Mouse (Mus musculus) ES-Bruce4 (cell line): ENCODE measurements around the gene Emx1.

Experiments
- CTCF ChIP-seq: IDR thresholded peaks from one replicate; pipeline ENCODE4 v1.8.1; 2011; ENCODE audit warnings: low read depth, low read length
- POLR2A ChIP-seq: IDR thresholded peaks from one replicate; pipeline ENCODE4 v1.8.1; 2011; ENCODE audit warnings: low read length; ENCODE audit not compliant: insufficient read depth

GRCm38 (mm10) chr6:85223498-85224150 is 36.4 kb downstream of the Emx1 start:
- TF ChIP-seq POLR2A = no peak
- no peak for TF ChIP-seq CTCF
